Mouse (Mus musculus) spleen, adult 2 months (tissue): Measurements from ENCODE around the gene Bcl2l2.

Experiments
- CTCF ChIP-seq: fragments of 200-500 bp; IDR thresholded peaks from 2 replicates; pipeline ENCODE4 v1.5.1; 2011; ENCODE audit warnings: mild to moderate bottlenecking, inconsistent platforms; ENCODE audit not compliant: insufficient read depth, insufficient read length, insufficient replicate concordance; ENCODE audit errors: extremely low read depth
- POLR2A ChIP-seq: fragments of 200-500 bp; IDR thresholded peaks from 2 replicates; pipeline ENCODE4 v1.6.1; 2011; ENCODE audit warnings: low read depth, low read length, inconsistent platforms

GRCm38 (mm10) chr14:54875844-54876538 lies 7.2 kb upstream of the Bcl2l2 start:
- TF ChIP-seq CTCF (no peak), POLR2A (no peak)
